Mouse (Mus musculus) megakaryocyte, embryonic 14.5 days (primary cell): ENCODE measurements at regions not wholly inside any gene's neighbourhood (a gene's known extent, or its start where the extent isn't known, plus 50 kb on each side); places are given as distances from the start of the nearest gene placed in this dataset.

Experiments used
- FLI1 ChIP-seq: IDR thresholded peaks from 2 replicates; pipeline ENCODE4 v1.6.1; 2012; ENCODE audit warnings: low read length, inconsistent platforms, mixed read lengths
- GATA1 ChIP-seq: IDR thresholded peaks from 3 replicates; pipeline ENCODE4 v1.6.1; 2012; ENCODE audit warnings: mixed read lengths, low read length, inconsistent platforms, borderline replicate concordance

DNA sequence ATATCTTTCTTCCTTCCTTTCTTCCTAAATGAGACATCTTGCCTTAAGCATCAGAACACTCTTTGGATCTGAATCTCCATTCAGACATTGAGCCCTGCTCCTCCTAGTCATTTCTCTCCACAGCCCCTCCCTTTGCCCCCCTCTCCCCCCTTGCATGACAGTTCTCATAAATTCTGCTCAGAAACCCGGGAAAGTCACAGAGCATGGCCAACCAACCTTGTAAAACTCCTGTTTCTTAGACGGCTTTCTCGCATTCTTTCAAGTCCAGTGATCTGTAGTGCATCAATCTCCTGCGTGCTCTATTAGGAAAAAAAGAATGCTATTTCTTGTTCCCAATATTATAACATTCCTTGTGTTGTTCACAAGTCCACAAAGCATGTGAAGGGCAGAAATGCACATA is 124.6 kb downstream of the Ugt8a start:
- TF ChIP-seq FLI1 (no peak), GATA1 (no peak)
